Mouse (Mus musculus) ovary, postnatal 10 days (tissue): ENCODE results near the gene Sf3b1.

Experiments used
- DNase-seq: peaks from one replicate; pipeline ENCODE4 v3.0.0; 2022; ENCODE audit warnings: low spot score

The Sf3b1 gene

DNA sequence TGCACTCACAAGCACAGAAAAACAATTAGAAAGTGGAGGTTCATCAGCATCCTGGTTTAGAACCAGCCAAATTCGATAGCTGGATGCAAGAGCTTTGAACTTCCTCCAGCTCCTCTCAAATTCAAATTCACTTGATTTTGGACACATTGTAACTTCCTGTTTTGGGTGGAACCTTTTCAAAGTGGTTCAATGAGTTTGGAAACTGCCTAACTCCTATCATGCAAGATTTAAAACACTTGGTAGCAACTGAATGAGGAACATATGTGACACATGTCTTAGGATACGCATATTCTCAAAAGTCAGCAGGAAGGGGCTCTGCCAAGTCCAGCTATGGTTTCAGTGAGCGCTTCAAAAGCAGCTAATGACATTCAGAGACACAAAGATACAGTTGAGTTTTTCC, 82.6 kb downstream of the Sf3b1 start:
- no peak for DNase-seq

DNA sequence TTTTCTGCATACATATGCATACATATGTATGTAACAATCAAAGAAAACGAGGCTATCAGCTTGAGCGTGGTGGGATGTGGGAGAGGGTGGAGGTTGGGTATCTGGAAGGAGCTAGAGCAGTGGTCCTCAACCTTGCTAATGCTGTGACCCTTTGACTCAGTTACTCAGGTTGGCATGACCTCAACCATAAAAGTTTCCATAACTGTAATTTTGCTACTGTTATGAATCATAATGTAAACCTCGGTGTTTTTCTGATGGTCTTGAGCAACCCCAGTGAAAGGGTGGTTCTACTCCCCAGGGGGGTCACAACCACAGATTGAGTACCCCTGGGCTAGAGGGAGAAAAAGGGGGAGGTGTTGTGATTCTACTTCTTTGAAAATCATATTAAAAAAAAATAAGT, 91.8 kb downstream of the Sf3b1 start:
- no peak for DNase-seq
